Mouse (Mus musculus): Measurements from ENCODE around the gene Slc35f4.

DNA sequence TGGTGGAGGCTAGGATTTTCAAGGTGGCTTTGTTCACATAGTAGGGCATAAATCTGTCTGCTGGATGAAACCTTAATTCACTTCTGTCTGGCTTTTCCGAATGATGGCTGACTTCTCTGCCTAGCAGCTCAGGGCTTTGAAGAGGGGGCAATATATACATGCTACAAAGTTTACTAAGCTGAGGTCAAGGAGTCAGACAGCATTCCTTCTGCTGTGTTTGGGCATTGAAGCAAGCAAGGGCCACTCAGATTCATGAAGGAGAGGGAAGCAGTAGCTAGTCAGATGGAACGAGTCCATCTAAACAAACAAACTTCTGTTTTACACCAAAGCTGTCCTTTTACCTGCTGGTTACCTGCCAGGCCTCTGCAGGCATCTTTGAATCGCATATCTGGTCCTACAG, 248.2 kb downstream of the Slc35f4 start:
- no peak for TF ChIP-seq HCFC1 (IDR thresholded peaks at IDR 0.05; ENCODE audit: borderline replicate concordance, insufficient read depth, low read length)
- TF ChIP-seq ZC3H11A (IDR thresholded peaks at IDR 0.05; ENCODE audit: borderline replicate concordance, low read depth, low read length) = no peak
- no peak for TF ChIP-seq ZNF384 (IDR thresholded peaks at IDR 0.05; ENCODE audit: low read depth, low read length)
- no peak for TF ChIP-seq MAFK (IDR thresholded peaks at IDR 0.05; ENCODE audit: insufficient read depth, low read depth, low read length)
- no peak for TF ChIP-seq CHD2 (IDR thresholded peaks at IDR 0.05; ENCODE audit: low read depth, low read length)

All from ES-E14 (cell line).